Mouse (Mus musculus) heart, postnatal 4 days (tissue): ENCODE results near the gene Krtap4-2. TPM values are rescaled to one million over a fixed set of nuclear protein-coding genes. Genes with fewer than 3 reads are reported as not detected.

Experiments used
- DNase-seq: peaks from one replicate; pipeline ENCODE4 v3.0.0; 2021
- total RNA-seq, 2 experiments: library from RNA; stranded (reverse); gene quantifications; 2 replicates each; pipeline ENCODE4 v1.2.3; 2021

The Krtap4-2 gene
- total RNA-seq, 2 experiments from 2014 or later = not detected

- no peak for DNase-seq
These were observed 49.8 kb downstream of the Krtap4-2 start for GRCm38 (mm10) chr11:99585096-99585495.

Other genes with a start within 250 kb of the Krtap4-2 start
- gene Krt10, start 245.7 kb downstream of the Krtap4-2 start, total RNA-seq = 1 to 10 TPM; 8.6 to 9.5 TPM
- gene Krt12, start 212.8 kb downstream of the Krtap4-2 start, total RNA-seq = not detected
- under 1 TPM; 0.21 to 0.79 TPM for gene Krt20, start 196.9 kb downstream of the Krtap4-2 start, total RNA-seq
- not detected for gene Krt23, start 141.9 kb downstream of the Krtap4-2 start, total RNA-seq
- not detected for gene Krt39, start 113.7 kb downstream of the Krtap4-2 start, total RNA-seq
- not detected for gene Krt40, start 91.9 kb downstream of the Krtap4-2 start, total RNA-seq
- not detected for gene Krtap3-3, start 84.2 kb downstream of the Krtap4-2 start, total RNA-seq
- gene Krtap3-2, start 78.2 kb downstream of the Krtap4-2 start, total RNA-seq = not detected
- gene Gm11939, start 75.6 kb downstream of the Krtap4-2 start, total RNA-seq = not detected
- gene Krtap3-1, start 68.5 kb downstream of the Krtap4-2 start, total RNA-seq = not detected
- gene Krtap1-5, start 54.1 kb downstream of the Krtap4-2 start, total RNA-seq = not detected
- not detected for gene Krtap1-4, start 51.4 kb downstream of the Krtap4-2 start, total RNA-seq
- not detected for gene Krtap1-3, start 43.7 kb downstream of the Krtap4-2 start, total RNA-seq
- gene Krtap9-3, start 37.0 kb downstream of the Krtap4-2 start, total RNA-seq = not detected
- not detected for gene Gm11938, start 31.8 kb downstream of the Krtap4-2 start, total RNA-seq
- not detected for gene Gm11937, start 24.9 kb downstream of the Krtap4-2 start, total RNA-seq
- gene Krtap2-4, start 20.2 kb downstream of the Krtap4-2 start, total RNA-seq = not detected
- gene Gm11562, start 14.6 kb downstream of the Krtap4-2 start, total RNA-seq = not detected
- not detected for gene Krtap4-1, start 6.8 kb downstream of the Krtap4-2 start, total RNA-seq
- not detected for gene Krtap4-7, start 9.0 kb upstream of the Krtap4-2 start, total RNA-seq
- not detected for gene Gm11555, start 15.2 kb upstream of the Krtap4-2 start, total RNA-seq
- gene Gm11563, start 23.9 kb upstream of the Krtap4-2 start, total RNA-seq = not detected
- gene Krtap4-6, start 30.9 kb upstream of the Krtap4-2 start, total RNA-seq = not detected
- gene Gm14190, start 55.7 kb upstream of the Krtap4-2 start, total RNA-seq = not detected
- not detected for gene Gm14180, start 99.2 kb upstream of the Krtap4-2 start, total RNA-seq
- not detected for gene Gm11595, start 137.8 kb upstream of the Krtap4-2 start, total RNA-seq
- gene Krtap4-8, start 145.6 kb upstream of the Krtap4-2 start, total RNA-seq = not detected
- gene Krtap4-9, start 150.1 kb upstream of the Krtap4-2 start, total RNA-seq = not detected
- gene Gm11596, start 158.4 kb upstream of the Krtap4-2 start, total RNA-seq = not detected
- gene Gm11569, start 163.8 kb upstream of the Krtap4-2 start, total RNA-seq = not detected
- not detected for gene Gm11554, start 169.4 kb upstream of the Krtap4-2 start, total RNA-seq
- gene Krtap4-13, start 174.8 kb upstream of the Krtap4-2 start, total RNA-seq = not detected
- not detected for gene Gm11564, start 180.6 kb upstream of the Krtap4-2 start, total RNA-seq
- not detected for gene 2300003K06Rik, start 203.0 kb upstream of the Krtap4-2 start, total RNA-seq
- not detected for gene Krtap4-16, start 216.5 kb upstream of the Krtap4-2 start, total RNA-seq
- not detected for gene Gm11568, start 222.8 kb upstream of the Krtap4-2 start, total RNA-seq
- gene Gm11559, start 229.4 kb upstream of the Krtap4-2 start, total RNA-seq = not detected
- gene Krtap9-1, start 238.3 kb upstream of the Krtap4-2 start, total RNA-seq = not detected
- not detected for gene Gm11567, start 244.1 kb upstream of the Krtap4-2 start, total RNA-seq